Mouse (Mus musculus) liver, embryonic 11.5 days (tissue): ENCODE results near the gene Fam20a. TPM values are rescaled to one million over a fixed set of nuclear protein-coding genes. Genes with fewer than 3 reads are reported as not detected.
A peak's percentile ranks its signal among the peaks of the same experiment; 100 is the strongest.

Source experiments
- ATAC-seq: fragments of 200-750 bp; cut with Nextera tagmentation; replicated peaks from 2 replicates; pipeline ENCODE4 v1.8.0; 2017; ENCODE audit warnings: moderate number of reproducible peaks, mild to moderate bottlenecking, moderate TSS enrichment, moderate library complexity; ENCODE audit not compliant: low FRiP score
- DNase-seq: peaks from one replicate; pipeline ENCODE4 v3.0.0-alpha.2; 2017; ENCODE audit warnings: low spot score
- H3K27ac ChIP-seq: fragments of 300-500 bp; sonication (generic); 2 replicates; pipeline ENCODE4 v1.5.1; 2014; ENCODE audit warnings: mild to moderate bottlenecking, low read depth, low read length, control low read depth
- H3K27me3 ChIP-seq: fragments of 300-500 bp; sonication (generic); replicated peaks from 2 replicates; pipeline ENCODE4 v1.6.1; 2014; ENCODE audit warnings: low read length, mixed read lengths; ENCODE audit not compliant: control insufficient read depth, insufficient read depth
- H3K36me3 ChIP-seq: fragments of 300-500 bp; sonication (generic); 2 replicates; pipeline ENCODE4 v1.6.1; 2014; ENCODE audit warnings: mild to moderate bottlenecking, low read length, moderate library complexity, mixed read lengths; ENCODE audit not compliant: control insufficient read depth, insufficient read depth
- H3K4me1 ChIP-seq: fragments of 300-500 bp; sonication (generic); replicated peaks from 2 replicates; pipeline ENCODE4 v1.6.1; 2014; ENCODE audit warnings: low read length, mixed read lengths; ENCODE audit not compliant: control insufficient read depth, insufficient read depth
- H3K4me2 ChIP-seq: fragments of 300-500 bp; sonication (generic); 2 replicates; pipeline ENCODE4 v1.6.1; 2014; ENCODE audit warnings: mild to moderate bottlenecking, control low read depth, moderate library complexity
- H3K4me3 ChIP-seq: fragments of 300-500 bp; sonication (generic); 2 replicates; pipeline ENCODE4 v1.5.1; 2014; ENCODE audit warnings: low read depth, low read length, control low read depth
- H3K9ac ChIP-seq: fragments of 300-500 bp; sonication (generic); 2 replicates; pipeline ENCODE4 v1.6.1; 2014; ENCODE audit warnings: low read depth, low read length, control low read depth
- H3K9me3 ChIP-seq: fragments of 300-500 bp; sonication (generic); 2 replicates; pipeline ENCODE4 v1.6.1; 2016; ENCODE audit warnings: low read length, inconsistent platforms, mixed read lengths; ENCODE audit not compliant: control insufficient read depth
- WGBS: fragments of 180-500 bp; shearing (Covaris S2); extraction: QIAGEN DNeasy Blood & Tissue Kit; methylation state at CpG from one replicate; pipeline ENCODE4 v1.1.7; 2014; 5-methylcytosine and 5-hydroxymethylcytosine counted together
- polyA plus RNA-seq: library from polyadenylated mRNA; unstranded; fragments of >200 nt; fragmentation: Nextera tagmentation; extraction: Ambion mirVana; gene quantifications from 2 replicates; pipeline ENCODE4 v1.2.1, GENCODE M21; 2014

Gene Fam20a
- polyA plus RNA-seq, 1 experiment from 2014 or later = 8.7 TPM

GRCm38 (mm10) chr11:109719399-109719798, 2.7 kb downstream of the Fam20a start:
- Histone ChIP-seq H3K4me1 (no peaks in the 10 kb centered on the region; the same call in 1 of the 2 replicates), H3K4me2 (peak overlapping the region; percentile 30), H3K27me3 (peaks cover 18% of the 10 kb centered on the region), H3K9me3 (no peaks in the 10 kb centered on the region), H3K36me3 (no peaks in the 10 kb centered on the region), H3K9ac (no peak overlapping the region), H3K27ac (no peak overlapping the region), H3K4me3 (no peak overlapping the region)
- ATAC-seq (no peak), DNase-seq (no peak)
- WGBS = 93% methylated on average over 3 of the region's 3 CpGs

- 78% methylated on average over 15 of the region's 15 CpGs for WGBS
- no peak for DNase-seq
- no peak overlapping the region for H3K4me2 ChIP-seq
- peaks cover 18% of the 10 kb centered on the region for H3K27me3 ChIP-seq
- no peak overlapping the region for H3K4me3 ChIP-seq
- no peak for ATAC-seq
- no peak overlapping the region for H3K9ac ChIP-seq
- H3K36me3 ChIP-seq = no peaks in the 10 kb centered on the region
- no peaks in the 10 kb centered on the region; the same call in 1 of the 2 replicates for H3K4me1 ChIP-seq
- no peak overlapping the region for H3K27ac ChIP-seq
- H3K9me3 ChIP-seq = no peaks in the 10 kb centered on the region
Observed at GRCm38 (mm10) chr11:109717966-109718895, 3.8 kb downstream of the Fam20a start.

- Histone ChIP-seq H3K27me3 (peaks cover 18% of the 10 kb centered on the region), H3K4me2 (no peak overlapping the region), H3K27ac (no peak overlapping the region), H3K4me3 (no peak overlapping the region), H3K36me3 (no peaks in the 10 kb centered on the region), H3K9me3 (no peaks in the 10 kb centered on the region), H3K9ac (no peak overlapping the region), H3K4me1 (no peaks in the 10 kb centered on the region; the same call in 1 of the 2 replicates)
- WGBS = 83% methylated on average over 5 of the region's 5 CpGs
- no peak for ATAC-seq
- DNase-seq = no peak
Observed at GRCm38 (mm10) chr11:109717448-109717847, 4.6 kb downstream of the Fam20a start.

- Histone ChIP-seq H3K27me3 (peaks cover 14% of the 10 kb centered on the region), H3K4me1 (no peaks in the 10 kb centered on the region; the same call in 1 of the 2 replicates), H3K4me3 (no peak overlapping the region), H3K27ac (no peak overlapping the region), H3K4me2 (no peak overlapping the region), H3K9me3 (no peaks in the 10 kb centered on the region), H3K36me3 (no peaks in the 10 kb centered on the region), H3K9ac (no peak overlapping the region)
- DNase-seq = no peak
- ATAC-seq = no peak
- 66% methylated on average over 7 of the region's 7 CpGs for WGBS
Observed at GRCm38 (mm10) chr11:109716981-109717380, 5.1 kb downstream of the Fam20a start.

GRCm38 (mm10) chr11:109715311-109715781, 6.7 kb downstream of the Fam20a start:
- no peaks in the 10 kb centered on the region for H3K9me3 ChIP-seq
- ATAC-seq = no peak
- H3K36me3 ChIP-seq = no peaks in the 10 kb centered on the region
- H3K27me3 ChIP-seq = peaks cover 2% of the 10 kb centered on the region; the same call in 1 of the 2 replicates
- no peaks in the 10 kb centered on the region for H3K4me1 ChIP-seq
- H3K4me3 ChIP-seq = no peak overlapping the region
- H3K9ac ChIP-seq = no peak overlapping the region
- WGBS = 84% methylated on average over 12 of the region's 12 CpGs
- no peak for DNase-seq
- no peak overlapping the region for H3K4me2 ChIP-seq
- H3K27ac ChIP-seq = no peak overlapping the region

- H3K27me3 ChIP-seq = no peaks in the 10 kb centered on the region; the same call in 1 of the 2 replicates
- H3K36me3 ChIP-seq = no peaks in the 10 kb centered on the region
- H3K4me1 ChIP-seq = no peaks in the 10 kb centered on the region
- H3K4me2 ChIP-seq = no peak overlapping the region
- ATAC-seq (no peak), DNase-seq (no peak)
- H3K27ac ChIP-seq = no peak overlapping the region
- no peak overlapping the region for H3K9ac ChIP-seq
- WGBS = 82% methylated on average over 17 of the region's 17 CpGs
- H3K9me3 ChIP-seq = no peaks in the 10 kb centered on the region
- H3K4me3 ChIP-seq = no peak overlapping the region
Observed at GRCm38 (mm10) chr11:109714341-109715247, 7.5 kb downstream of the Fam20a start.

- H3K4me2 ChIP-seq = no peak overlapping the region
- H3K4me1 ChIP-seq = no peaks in the 10 kb centered on the region
- no peak overlapping the region for H3K4me3 ChIP-seq
- WGBS = 72% methylated on average over 5 of the region's 5 CpGs
- no peaks in the 10 kb centered on the region for H3K9me3 ChIP-seq
- no peak overlapping the region for H3K9ac ChIP-seq
- no peaks in the 10 kb centered on the region for H3K36me3 ChIP-seq
- no peaks in the 10 kb centered on the region for H3K27me3 ChIP-seq
- H3K27ac ChIP-seq = no peak overlapping the region
- ATAC-seq = no peak
- no peak for DNase-seq
Observed at GRCm38 (mm10) chr11:109709501-109709900, 12.6 kb downstream of the Fam20a start.

GRCm38 (mm10) chr11:109708786-109709185, 13.3 kb downstream of the Fam20a start:
- Histone ChIP-seq H3K9me3 (no peaks in the 10 kb centered on the region), H3K36me3 (no peaks in the 10 kb centered on the region), H3K4me3 (no peak overlapping the region), H3K9ac (no peak overlapping the region), H3K4me1 (no peaks in the 10 kb centered on the region), H3K27me3 (no peaks in the 10 kb centered on the region), H3K27ac (no peak overlapping the region), H3K4me2 (no peak overlapping the region)
- ATAC-seq (no peak), DNase-seq (no peak)
- WGBS = 81% methylated on average over 4 of the region's 4 CpGs
